Mouse (Mus musculus): ENCODE data around the gene Plcl2. TPM values are rescaled to one million over a fixed set of nuclear protein-coding genes. Genes with fewer than 3 reads are reported as not detected.

Plcl2 gene
- polyA plus RNA-seq, 1 experiment from 2014 or later = 11.6 TPM

DNA sequence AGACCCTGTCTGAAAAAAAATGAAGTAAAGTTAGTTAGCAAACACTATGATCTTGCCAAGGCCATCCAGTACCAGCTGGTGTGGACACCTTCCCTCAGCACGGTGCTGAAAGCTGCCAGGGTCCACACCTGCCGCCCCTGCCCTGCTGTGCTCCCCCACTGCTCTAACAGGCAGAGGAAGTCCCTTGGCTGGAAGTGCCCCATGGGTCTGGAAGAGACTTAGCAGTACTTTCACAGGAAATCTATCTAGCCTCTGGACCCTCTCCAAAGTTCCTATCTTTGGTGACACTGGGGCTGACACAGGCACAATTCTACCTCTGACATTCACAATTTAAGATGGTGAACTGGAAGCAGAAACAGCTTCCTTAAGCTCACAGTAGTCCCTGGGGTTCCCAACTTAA is 227.9 kb downstream of the Plcl2 start:
- Histone ChIP-seq H3K9ac (replicated peaks) (no peak overlapping the region), H3K27me3 (no peaks in the 10 kb centered on the region), H3K27ac (replicated peaks) (no peak overlapping the region), H3K4me2 (replicated peaks) (no peak overlapping the region), H3K4me3 (no peak overlapping the region), H3K36me3 (no peaks in the 10 kb centered on the region), H3K9me3 (no peaks in the 10 kb centered on the region), H3K4me1 (peaks cover 9% of the 10 kb centered on the region)
- 0 out of 2 replicates have a peak, but pooled peaks have one; percentile 20 for ATAC-seq (replicated peaks)
- WGBS = 71% methylated on average over 2 of the region's 2 CpGs

Other genes with a start within 250 kb of the Plcl2 start
- gene Dazl, start 215.8 kb upstream of the Plcl2 start, polyA plus RNA-seq (2015; fragmentation: Nextera tagmentation; extraction: Ambion mirVana) = 0.38 and 0.84 TPM in 2 replicates

Measured in forebrain, embryonic 15.5 days (tissue).